Mouse (Mus musculus): ENCODE measurements around the gene Arcn1. TPM values are rescaled to one million over a fixed set of nuclear protein-coding genes. Genes with fewer than 3 reads are reported as not detected.
"Not testable (repeated sequence)": the region's sequence is repeated elsewhere in the genome, so short reads cannot be mapped to it uniquely, and the experiment has no call there.

The Arcn1 gene
- total and polyA plus RNA-seq, 2 experiments: 33.1 to 98.6 TPM

DNA sequence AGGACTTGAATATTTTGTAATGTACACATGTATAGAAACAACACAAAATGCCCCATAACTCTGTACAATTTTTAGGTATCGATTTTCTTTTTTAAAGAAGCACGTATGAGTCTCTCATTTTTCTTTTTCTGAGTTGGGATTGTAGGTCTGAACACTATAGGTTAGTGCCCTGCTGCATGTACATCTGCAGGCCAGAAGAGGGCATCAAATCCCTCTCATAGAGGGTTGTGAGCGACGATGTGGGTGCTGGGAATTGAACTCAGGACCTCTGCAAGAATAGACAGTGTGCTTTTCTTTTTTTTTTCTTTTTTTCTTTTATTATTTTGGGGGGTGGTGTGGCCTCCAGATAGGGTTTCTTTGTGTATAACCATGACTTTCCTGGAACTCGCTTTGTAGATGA, 3.7 kb upstream of the Arcn1 start:
- Histone ChIP-seq H3K79me2 (ENCODE audit: control insufficient read depth, insufficient read depth, low read length) (peaks cover 8% of the 10 kb centered on the region), H3K36me3 (ENCODE audit: control insufficient read depth, insufficient read depth, low read length) (no peaks in the 10 kb centered on the region), H3K27me3 (ENCODE audit: control insufficient read depth, insufficient read depth, low read length) (no peaks in the 10 kb centered on the region), H3K4me3 (ENCODE audit: insufficient read depth, low read depth, low read length) (no peak overlapping the region), H3K4me1 (ENCODE audit: control insufficient read depth, insufficient read depth, low read length) (peaks cover 3% of the 10 kb centered on the region; the same call in 1 of the 2 replicates), H3K27ac (replicated peaks; ENCODE audit: insufficient read depth, low read depth, low read length) (no peak overlapping the region), H3K9ac (ENCODE audit: low read depth, low read length) (no peak overlapping the region)
- TF ChIP-seq CTCF (IDR thresholded peaks at IDR 0.05; ENCODE audit: low read depth, low read length) (no peak), POLR2A (IDR thresholded peaks at IDR 0.05; ENCODE audit: extremely low read depth, insufficient read depth, low read length) (no peak)
- 98% methylated on average over 5 of the region's 5 CpGs for WGBS
- DNase-seq (ENCODE audit: extremely low read depth, low read depth, low spot score): no peak

GRCm38 (mm10) chr9:44768029-44768394, 367 bp upstream of the Arcn1 start:
- H3K27me3 ChIP-seq (ENCODE audit: control insufficient read depth, insufficient read depth, low read length); H3K36me3 ChIP-seq (ENCODE audit: control insufficient read depth, insufficient read depth, low read length); H3K9ac ChIP-seq (ENCODE audit: low read depth, low read length); DNase-seq (ENCODE audit: extremely low read depth, low read depth, low spot score); H3K4me3 ChIP-seq (ENCODE audit: insufficient read depth, low read depth, low read length): not testable (repeated sequence)
- WGBS: 27% methylated on average over 9 of the region's 9 CpGs
- Histone ChIP-seq H3K79me2 (ENCODE audit: control insufficient read depth, insufficient read depth, low read length) (peaks cover 21% of the 10 kb centered on the region), H3K4me1 (ENCODE audit: control insufficient read depth, insufficient read depth, low read length) (peaks cover 12% of the 10 kb centered on the region), H3K27ac (replicated peaks; ENCODE audit: insufficient read depth, low read depth, low read length) (0 out of 2 replicates have a peak overlapping the region, but pooled peaks have one; percentile 5)

- TF ChIP-seq POLR2A (IDR thresholded peaks at IDR 0.05; ENCODE audit: extremely low read depth, insufficient read depth, low read length): no peak
- no peak for TF ChIP-seq CTCF (IDR thresholded peaks at IDR 0.05; ENCODE audit: low read depth, low read length)
- no peak overlapping the region for H3K9ac ChIP-seq (ENCODE audit: low read depth, low read length)
- H3K27me3 ChIP-seq (ENCODE audit: control insufficient read depth, insufficient read depth, low read length): no peaks in the 10 kb centered on the region
- WGBS: 4% methylated on average over 2 of the region's 2 CpGs
- H3K4me3 ChIP-seq (ENCODE audit: insufficient read depth, low read depth, low read length): no peak overlapping the region
- DNase-seq (ENCODE audit: extremely low read depth, low read depth, low spot score): no peak
- no peak overlapping the region for H3K27ac ChIP-seq (replicated peaks; ENCODE audit: insufficient read depth, low read depth, low read length)
- H3K79me2 ChIP-seq (ENCODE audit: control insufficient read depth, insufficient read depth, low read length): peaks cover 27% of the 10 kb centered on the region; the same call in 1 of the 2 replicates
- H3K4me1 ChIP-seq (ENCODE audit: control insufficient read depth, insufficient read depth, low read length): peaks cover 22% of the 10 kb centered on the region
- peaks cover 25% of the 10 kb centered on the region for H3K36me3 ChIP-seq (ENCODE audit: control insufficient read depth, insufficient read depth, low read length)
Observed at GRCm38 (mm10) chr9:44760873-44761272, 6.8 kb downstream of the Arcn1 start.

GRCm38 (mm10) chr9:44748473-44748872, 19.2 kb downstream of the Arcn1 start:
- no peak overlapping the region for H3K4me3 ChIP-seq (ENCODE audit: insufficient read depth, low read depth, low read length)
- no peak overlapping the region for H3K27ac ChIP-seq (replicated peaks; ENCODE audit: insufficient read depth, low read depth, low read length)
- no peaks in the 10 kb centered on the region; the same call in 1 of the 2 replicates for H3K79me2 ChIP-seq (ENCODE audit: control insufficient read depth, insufficient read depth, low read length)
- DNase-seq (ENCODE audit: extremely low read depth, low read depth, low spot score): no peak
- peaks cover 74% of the 10 kb centered on the region for H3K36me3 ChIP-seq (ENCODE audit: control insufficient read depth, insufficient read depth, low read length)
- H3K9ac ChIP-seq (ENCODE audit: low read depth, low read length): no peak overlapping the region
- WGBS: 93% methylated on average over 7 of the region's 7 CpGs
- H3K27me3 ChIP-seq (ENCODE audit: control insufficient read depth, insufficient read depth, low read length): no peaks in the 10 kb centered on the region
- no peaks in the 10 kb centered on the region for H3K4me1 ChIP-seq (ENCODE audit: control insufficient read depth, insufficient read depth, low read length)
- TF ChIP-seq POLR2A (IDR thresholded peaks at IDR 0.05; ENCODE audit: extremely low read depth, insufficient read depth, low read length): no peak
- TF ChIP-seq CTCF (IDR thresholded peaks at IDR 0.05; ENCODE audit: low read depth, low read length): no peak

DNA sequence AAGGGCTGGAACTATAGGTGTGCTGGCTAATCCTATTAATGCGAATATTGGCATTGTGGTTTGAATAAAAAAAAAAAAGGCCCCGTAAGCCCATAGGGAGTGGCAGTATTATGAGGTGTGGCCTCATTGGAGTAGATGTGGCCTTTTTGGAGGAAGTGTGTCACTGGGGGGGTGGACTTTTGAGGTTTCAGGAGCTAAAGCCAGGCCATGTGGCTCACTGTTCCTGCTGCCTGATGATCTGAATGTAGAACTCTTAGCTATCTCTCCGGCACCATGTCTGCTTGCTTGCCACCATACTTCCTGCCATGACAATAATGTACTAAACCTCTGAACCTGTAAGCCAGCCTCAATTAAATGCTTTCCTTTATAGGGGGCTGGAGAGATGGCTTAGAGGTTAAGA, 20.3 kb downstream of the Arcn1 start:
- Histone ChIP-seq H3K4me1 (ENCODE audit: control insufficient read depth, insufficient read depth, low read length) (no peaks in the 10 kb centered on the region), H3K79me2 (ENCODE audit: control insufficient read depth, insufficient read depth, low read length) (no peaks in the 10 kb centered on the region; the same call in 1 of the 2 replicates), H3K36me3 (ENCODE audit: control insufficient read depth, insufficient read depth, low read length) (peaks cover 71% of the 10 kb centered on the region), H3K27ac (replicated peaks; ENCODE audit: insufficient read depth, low read depth, low read length) (no peak overlapping the region), H3K27me3 (ENCODE audit: control insufficient read depth, insufficient read depth, low read length) (no peaks in the 10 kb centered on the region), H3K4me3 (ENCODE audit: insufficient read depth, low read depth, low read length) (no peak overlapping the region), H3K9ac (ENCODE audit: low read depth, low read length) (no peak overlapping the region)
- no peak for DNase-seq (ENCODE audit: extremely low read depth, low read depth, low spot score)
- 91% methylated on average over 3 of the region's 3 CpGs for WGBS
- no peak for TF ChIP-seq CTCF (IDR thresholded peaks at IDR 0.05; ENCODE audit: low read depth, low read length)
- no peak for TF ChIP-seq POLR2A (IDR thresholded peaks at IDR 0.05; ENCODE audit: extremely low read depth, insufficient read depth, low read length)

GRCm38 (mm10) chr9:44746666-44747065, 21.0 kb downstream of the Arcn1 start:
- 76% methylated on average over 3 of the region's 3 CpGs for WGBS
- Histone ChIP-seq H3K4me3 (ENCODE audit: insufficient read depth, low read depth, low read length) (no peak overlapping the region), H3K9ac (ENCODE audit: low read depth, low read length) (no peak overlapping the region), H3K36me3 (ENCODE audit: control insufficient read depth, insufficient read depth, low read length) (peaks cover 67% of the 10 kb centered on the region), H3K27ac (replicated peaks; ENCODE audit: insufficient read depth, low read depth, low read length) (no peak overlapping the region), H3K4me1 (ENCODE audit: control insufficient read depth, insufficient read depth, low read length) (no peaks in the 10 kb centered on the region), H3K79me2 (ENCODE audit: control insufficient read depth, insufficient read depth, low read length) (no peaks in the 10 kb centered on the region; the same call in 1 of the 2 replicates), H3K27me3 (ENCODE audit: control insufficient read depth, insufficient read depth, low read length) (no peaks in the 10 kb centered on the region)
- TF ChIP-seq POLR2A (IDR thresholded peaks at IDR 0.05; ENCODE audit: extremely low read depth, insufficient read depth, low read length) (no peak), CTCF (IDR thresholded peaks at IDR 0.05; ENCODE audit: low read depth, low read length) (no peak)
- DNase-seq (ENCODE audit: extremely low read depth, low read depth, low spot score): no peak
